Mouse (Mus musculus): ENCODE measurements around the gene Rarb. TPM values are rescaled to one million over a fixed set of nuclear protein-coding genes. Genes with fewer than 3 reads are reported as not detected.

Rarb gene
- total RNA-seq, 2 experiments from 2014 or later = 8.3 to 29.8 TPM

DNA sequence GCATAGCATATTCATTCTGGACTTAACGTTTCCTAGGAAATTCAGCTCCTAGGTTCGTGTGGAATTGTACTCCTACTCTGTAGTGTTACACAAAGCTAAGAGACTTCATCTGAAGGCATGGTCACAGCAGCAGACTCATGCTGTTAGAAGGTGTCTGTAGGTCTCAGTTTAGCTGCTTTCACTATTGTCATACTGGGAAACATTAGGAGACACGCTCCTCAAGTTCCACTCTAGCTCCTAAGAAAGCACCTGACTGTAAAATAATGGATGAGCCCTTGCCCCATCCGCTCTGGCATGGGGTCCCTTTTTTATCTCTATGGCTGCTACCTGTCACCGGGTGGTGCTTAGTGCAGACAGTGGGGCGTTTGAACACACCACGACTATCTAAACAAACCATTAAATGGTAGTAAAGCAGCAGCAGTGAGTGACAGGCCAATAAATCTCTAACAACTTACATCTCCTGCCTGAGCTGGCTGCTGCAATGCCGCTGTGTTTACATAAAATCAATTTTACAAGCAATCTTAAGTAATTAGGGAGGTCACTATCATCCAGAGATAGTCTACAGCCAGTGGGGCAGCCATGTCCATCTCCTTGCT lies 214.4 kb downstream of the Rarb start:
- intact Hi-C loops (cut with DNase I) = no loop called here

DNA sequence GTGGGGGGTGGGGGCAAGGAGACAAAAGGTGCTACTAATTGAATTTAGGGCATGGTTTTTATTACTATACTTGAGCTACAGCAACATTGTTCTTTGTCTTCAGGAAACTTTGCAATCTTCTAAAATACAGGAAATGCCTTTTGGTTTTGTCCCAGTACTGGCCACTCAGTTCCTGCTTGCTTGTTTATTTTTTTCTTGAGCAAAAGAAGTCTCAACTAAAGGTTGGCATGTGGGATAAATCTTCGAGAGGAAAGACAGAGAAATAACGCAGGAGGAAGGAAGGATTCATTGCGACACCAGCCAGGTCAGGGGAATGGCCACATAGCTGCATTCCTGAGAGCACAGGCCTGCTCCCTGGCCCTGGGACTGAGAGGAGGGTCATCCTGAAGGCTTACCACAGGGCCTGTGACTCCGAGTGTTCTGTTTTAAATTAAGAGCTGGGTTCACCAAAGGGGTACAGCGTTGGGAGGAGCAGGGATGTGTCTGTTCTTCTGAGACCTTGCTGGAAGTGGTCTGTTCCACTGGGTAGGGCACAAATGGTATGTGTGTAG lies 215.8 kb downstream of the Rarb start:
- DNase-seq (ENCODE audit: low spot score in 2 of 2) = no peak
- intact Hi-C loops (cut with DNase I) = no loop called here

More for the DNA sequence above, 214.4 kb downstream of the Rarb start:
- DNase-seq (ENCODE audit: low spot score in 2 of 2) = no peak

DNA sequence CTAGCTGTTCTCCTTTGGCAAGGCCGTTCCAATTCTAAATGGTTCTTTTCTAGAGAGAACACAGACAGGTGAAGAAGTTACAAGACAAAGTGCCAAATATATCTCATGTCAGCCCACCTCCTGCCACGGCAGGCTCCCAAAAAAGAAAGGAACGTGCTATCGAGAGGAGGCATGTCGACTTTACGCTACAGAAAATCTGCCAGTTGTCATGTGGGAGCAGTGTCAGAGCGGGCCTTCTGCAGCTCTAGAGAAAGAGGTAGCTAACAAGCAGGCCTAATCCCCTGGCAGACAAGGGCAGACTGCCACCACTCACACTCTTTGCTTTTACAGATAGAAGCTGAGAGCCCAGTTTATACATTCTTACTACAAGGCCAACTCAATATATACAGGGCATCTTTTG lies 219.7 kb downstream of the Rarb start:
- intact Hi-C loops (cut with DNase I) = no loop called here

DNA sequence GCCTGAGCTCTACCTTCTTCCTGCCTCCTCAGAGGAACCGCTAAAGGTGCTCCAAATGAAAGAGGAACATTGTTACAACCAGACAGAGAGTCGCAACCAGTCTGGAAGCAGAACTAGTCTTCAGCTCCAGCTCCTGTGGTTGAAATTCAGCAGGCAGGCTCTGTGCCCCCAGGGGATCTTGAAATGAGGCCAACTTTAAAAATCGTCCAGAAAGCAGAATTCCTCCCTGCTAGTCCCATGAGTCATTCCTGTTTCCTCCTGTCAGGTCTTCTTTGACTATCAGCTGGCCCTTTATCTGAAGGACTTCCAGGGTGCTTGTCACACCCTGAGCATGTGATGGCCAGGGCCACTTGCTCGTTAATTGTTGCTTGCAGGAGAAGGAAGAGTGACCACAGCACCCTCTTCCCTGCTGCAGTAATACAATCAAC lies 220.9 kb downstream of the Rarb start:
- DNase-seq (ENCODE audit: low spot score in 2 of 2) = peak in 1 of 2 experiments; percentile 44
- intact Hi-C loops (cut with DNase I) = no loop called here

More for the DNA sequence above, 219.7 kb downstream of the Rarb start:
- DNase-seq (ENCODE audit: low spot score in 2 of 2) = peak; percentile 47 to 88

DNA sequence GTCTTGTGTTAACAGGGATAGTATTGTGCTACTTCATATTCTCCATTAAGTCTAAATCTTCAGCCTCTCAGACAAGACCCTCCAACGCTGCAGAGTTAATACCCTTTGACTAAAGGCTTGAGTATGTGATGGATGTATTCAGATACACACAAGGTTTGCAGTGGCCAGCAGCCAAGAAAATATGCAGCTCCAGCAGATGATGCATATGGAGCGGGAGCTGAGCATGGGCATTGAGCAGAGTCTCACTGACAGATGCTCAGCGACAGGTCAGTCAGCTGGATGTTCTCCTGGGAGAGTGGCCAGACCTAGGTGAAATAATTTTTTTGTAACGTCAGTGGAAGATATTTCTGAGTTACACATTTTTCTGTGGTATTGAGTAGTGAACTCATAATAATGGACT lies 229.8 kb downstream of the Rarb start:
- intact Hi-C loops (cut with DNase I) = no loop called here
- no peak for DNase-seq (ENCODE audit: low spot score in 2 of 2)

DNA sequence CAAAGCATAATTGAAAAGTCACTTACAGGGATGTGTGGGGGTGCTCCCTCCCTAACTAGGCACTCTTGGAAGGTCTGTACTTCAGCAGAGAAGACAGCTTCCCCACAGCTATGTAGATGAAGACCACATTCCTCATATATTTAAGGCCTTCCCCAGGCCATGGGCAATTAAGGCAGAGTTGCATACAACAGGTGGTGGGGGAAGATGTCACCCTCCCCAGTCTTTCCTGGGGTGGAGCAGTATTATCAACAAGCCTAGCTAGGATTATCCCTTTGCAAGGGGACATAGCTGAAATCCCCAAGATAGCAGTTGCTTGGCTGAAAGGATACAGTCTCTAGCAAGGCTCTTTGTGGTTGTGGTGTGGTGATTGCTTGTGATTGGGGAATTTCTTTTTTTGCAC lies 240.9 kb downstream of the Rarb start:
- no peak for DNase-seq (ENCODE audit: low spot score in 2 of 2)
- intact Hi-C loops (cut with DNase I) = loop anchor here (10.0 kb wide), 2 partner anchors 167 to 267 kb away; no protein-coding TSS in a partner anchor

DNA sequence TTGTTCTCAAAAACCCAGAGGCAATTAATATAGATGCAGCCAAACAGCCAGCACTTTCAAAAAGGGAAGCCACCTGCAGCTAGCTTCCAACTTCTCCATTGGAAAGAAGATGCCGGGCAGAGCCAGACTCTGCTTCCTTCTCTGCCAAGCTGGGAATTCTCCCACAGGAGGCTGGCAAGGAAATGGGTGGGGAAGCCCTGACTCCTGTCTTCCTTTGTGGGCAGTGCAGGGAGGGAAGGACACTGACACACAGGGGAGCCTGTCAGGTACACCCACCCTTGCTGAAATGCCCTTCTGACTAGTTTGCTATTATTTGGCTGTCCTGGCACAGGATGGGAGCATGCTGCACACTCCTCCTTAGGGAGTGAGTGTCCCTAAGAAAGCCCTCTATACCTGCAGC lies 241.9 kb downstream of the Rarb start:
- intact Hi-C loops (cut with DNase I) = loop anchor here (10.0 kb wide), 2 partner anchors 168 to 268 kb away; no protein-coding TSS in a partner anchor
- DNase-seq (ENCODE audit: low spot score in 2 of 2) = peak in 1 of 2 experiments; percentile 56

DNA sequence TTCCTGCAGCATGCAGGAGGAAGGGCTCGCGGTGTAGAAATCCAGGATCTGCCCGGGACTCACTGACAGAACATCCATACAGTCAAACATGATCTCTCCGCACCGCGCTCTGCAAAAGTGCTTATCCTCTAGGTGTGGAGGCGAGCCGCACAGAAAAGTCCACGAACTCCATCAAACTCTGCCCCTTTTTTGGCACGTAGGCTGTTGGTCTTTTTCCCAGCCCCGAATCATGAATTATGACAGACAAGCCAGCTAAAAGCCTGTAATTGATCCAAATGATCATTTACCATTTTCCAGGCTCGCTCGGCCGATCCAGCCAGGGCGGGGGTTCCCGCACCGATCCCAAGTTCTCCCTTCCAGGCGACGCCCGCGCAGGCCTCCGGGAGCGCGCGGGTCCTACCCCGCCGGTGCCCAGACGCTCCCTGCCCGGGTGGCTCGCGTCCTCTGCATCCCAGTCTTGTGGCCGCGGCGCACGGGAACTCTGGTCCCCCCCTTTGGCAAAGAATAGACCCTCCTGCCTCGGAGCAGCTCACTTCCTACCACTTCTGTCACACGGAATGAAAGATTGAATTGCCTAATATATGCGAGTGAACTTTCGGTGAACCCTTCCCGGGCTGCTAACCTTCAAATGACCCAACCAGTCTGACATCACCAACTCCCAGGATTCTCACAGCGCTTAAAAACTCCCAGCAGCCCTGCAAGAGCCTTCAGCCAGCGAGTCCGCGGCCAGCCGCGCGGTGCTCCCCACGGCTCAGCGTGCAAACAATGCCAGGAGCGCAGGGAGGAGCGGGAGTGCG lies 243.8 kb downstream of the Rarb start:
- peak; percentile 76 to 77 for DNase-seq (ENCODE audit: low spot score in 2 of 2)
- intact Hi-C loops (cut with DNase I) = loop anchor here (5.0 to 10.0 kb wide), 3 partner anchors 58 to 270 kb away; no protein-coding TSS in a partner anchor

DNA sequence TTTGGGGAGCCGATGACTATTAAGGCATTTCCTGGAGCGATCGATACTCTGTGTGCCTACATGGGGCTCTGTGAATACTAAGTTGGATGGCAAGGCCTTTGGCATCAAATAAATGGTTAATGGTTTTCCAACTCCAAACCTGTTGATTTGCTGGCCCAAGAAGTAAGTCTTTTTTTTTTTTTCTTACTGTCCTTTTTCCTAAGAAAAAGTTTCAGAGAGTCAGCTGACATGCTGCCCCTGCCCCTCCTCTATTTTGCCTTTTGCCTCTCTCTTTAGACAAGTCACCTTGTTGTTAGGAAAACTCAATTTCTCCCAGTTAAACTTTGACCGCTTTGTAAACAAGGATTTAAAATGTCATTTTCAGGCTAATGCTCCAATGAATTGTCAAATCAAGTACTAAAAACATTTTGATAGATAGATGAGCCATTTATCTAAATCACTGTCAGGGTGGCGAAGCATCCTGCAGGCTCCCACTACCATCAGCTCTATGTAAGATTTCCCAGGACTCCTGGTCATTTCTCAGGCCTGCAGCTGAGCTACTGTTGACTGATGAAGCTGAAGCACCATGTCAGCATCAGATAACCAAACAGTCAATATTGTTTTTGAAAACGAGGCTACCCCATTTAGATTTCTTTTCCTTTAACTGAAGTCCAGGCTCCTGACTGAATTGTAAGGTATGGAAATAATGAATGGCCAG lies 245.3 kb downstream of the Rarb start:
- DNase-seq (ENCODE audit: low spot score in 2 of 2) = no peak
- intact Hi-C loops (cut with DNase I) = loop anchor here (5.0 to 10.0 kb wide), 3 partner anchors 56 to 271 kb away; no protein-coding TSS in a partner anchor

DNA sequence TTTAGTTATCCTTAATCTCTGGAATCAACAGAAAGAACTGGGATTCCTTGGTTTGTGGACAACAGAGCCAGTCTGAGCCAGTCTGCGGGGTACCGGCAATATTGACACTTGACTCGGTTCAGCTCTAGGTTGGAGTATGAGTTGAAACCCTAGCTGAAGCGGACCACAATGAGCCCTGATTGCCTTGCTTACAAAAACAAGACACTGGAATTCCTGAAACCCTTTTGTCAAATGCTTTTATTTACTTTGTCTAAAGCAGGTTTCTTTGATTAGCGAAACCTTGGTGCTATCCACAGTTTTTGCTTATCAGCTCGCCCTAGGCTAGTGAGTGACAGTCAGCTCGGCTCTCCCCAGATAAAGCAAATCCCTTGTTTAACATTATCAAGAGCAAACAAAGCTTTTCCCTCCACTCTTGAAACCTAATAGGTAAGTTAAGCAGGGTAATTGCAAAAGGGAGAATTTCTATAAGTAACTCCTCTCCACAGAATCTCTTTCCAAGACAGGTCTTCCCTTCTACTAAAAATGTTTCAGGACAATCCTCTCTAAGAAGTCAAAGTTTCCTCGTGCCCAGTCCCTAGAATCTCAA lies 246.1 kb downstream of the Rarb start:
- intact Hi-C loops (cut with DNase I) = loop anchor here (5.0 to 10.0 kb wide), 3 partner anchors 56 to 272 kb away; no protein-coding TSS in a partner anchor
- no peak for DNase-seq (ENCODE audit: low spot score in 2 of 2)

DNA sequence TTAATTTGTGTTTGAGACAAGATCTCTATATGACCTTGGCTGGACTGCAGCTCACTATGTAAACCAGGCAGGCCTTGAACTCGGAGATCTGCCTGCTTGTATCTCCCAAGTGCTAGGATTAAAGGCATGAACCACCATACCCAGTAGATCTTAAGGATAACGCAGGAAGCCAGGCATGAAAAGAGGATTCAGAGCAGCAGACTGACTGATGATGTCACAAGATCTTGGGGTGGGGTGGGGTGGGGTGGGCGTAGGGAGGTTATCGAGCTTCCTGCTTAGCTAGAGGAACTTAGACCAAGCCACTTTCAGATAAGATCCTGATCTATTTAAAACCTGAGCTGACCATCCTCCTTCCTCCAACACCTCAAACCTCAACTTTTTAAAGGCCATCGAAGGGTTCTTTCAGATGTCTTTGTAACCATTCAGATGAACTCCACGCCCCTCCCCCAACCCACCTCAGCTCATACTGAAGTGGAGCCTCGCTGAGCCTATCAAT lies 249.4 kb downstream of the Rarb start:
- intact Hi-C loops (cut with DNase I) = loop anchor here (5.0 to 10.0 kb wide), 3 partner anchors 52 to 275 kb away; no protein-coding TSS in a partner anchor
- DNase-seq (ENCODE audit: low spot score in 2 of 2) = no peak

DNA sequence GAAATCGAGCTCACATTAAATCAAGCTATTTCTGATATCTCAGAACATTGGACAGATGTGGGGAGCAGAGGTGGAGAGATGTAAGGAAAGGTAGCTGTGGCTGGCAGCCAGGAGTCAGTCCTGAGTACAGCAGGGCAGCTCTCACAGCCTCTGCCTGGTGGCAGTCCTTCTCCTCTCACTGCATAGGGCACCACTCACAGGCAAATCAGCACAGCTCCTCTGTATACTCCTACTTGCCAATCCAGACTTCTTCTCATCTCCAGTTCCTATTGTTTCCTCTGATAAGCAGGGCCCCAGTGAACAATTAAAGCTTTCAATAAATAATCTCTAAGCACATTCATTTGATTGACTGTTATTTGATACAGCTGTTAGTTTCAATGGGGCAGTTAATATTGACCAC lies 252.0 kb downstream of the Rarb start:
- no peak for DNase-seq (ENCODE audit: low spot score in 2 of 2)
- intact Hi-C loops (cut with DNase I) = no loop called here

DNA sequence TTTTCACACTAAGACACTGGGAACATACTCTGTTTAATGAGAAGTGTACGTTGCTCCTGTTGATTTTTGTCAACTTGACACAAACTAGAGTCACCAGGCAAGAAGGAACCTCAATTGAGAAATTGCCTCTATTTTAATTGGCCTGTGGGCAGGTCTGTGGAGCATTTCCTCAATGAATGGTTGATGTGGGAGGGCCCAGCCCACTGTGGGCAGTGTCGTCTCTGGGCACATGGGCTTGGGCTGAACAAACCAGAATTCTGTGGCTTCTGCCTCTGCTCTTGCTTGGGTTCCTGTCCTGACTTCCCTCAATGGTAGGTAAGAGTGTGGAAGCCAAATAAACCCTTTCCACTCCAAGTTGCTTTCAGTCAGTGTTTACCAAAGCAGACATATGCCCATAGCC lies 255.0 kb downstream of the Rarb start:
- intact Hi-C loops (cut with DNase I) = loop anchor here (5.0 kb wide), 1 partner anchor 127 kb away; no protein-coding TSS in a partner anchor
- DNase-seq (ENCODE audit: low spot score in 2 of 2) = no peak

DNA sequence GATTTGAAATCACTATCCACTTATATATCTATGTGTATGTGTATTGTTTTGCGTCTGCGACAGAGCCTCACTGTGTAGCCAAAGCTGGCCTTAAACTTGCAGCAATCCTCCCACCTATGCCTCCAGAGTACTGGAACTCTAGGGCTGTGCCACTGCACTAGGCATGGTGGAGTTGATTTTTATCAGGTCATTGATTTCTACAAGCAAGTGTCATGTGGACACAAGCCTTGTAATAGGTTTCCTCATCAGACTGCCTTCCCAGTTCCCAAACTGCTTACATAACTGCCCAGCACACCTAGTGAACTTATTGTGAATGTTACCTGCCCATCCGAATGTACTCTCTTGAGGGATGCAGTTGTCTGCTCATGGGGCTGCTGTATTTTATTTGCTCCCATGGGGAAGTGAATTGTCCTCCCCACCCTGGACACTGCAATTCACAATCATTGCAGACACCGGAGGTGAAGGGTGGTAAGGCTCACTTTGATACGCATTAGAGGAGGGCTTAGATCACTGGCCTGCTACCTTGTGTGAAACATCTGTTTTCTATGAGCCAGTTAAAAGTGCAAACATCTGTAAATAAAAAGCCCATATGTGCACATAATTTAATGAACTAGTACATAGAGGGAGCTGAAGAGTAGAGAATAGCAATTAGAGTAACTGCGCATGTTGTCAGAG lies 257.3 kb downstream of the Rarb start:
- intact Hi-C loops (cut with DNase I) = loop anchor here (5.0 kb wide), 1 partner anchor 124 kb away; no protein-coding TSS in a partner anchor
- no peak for DNase-seq (ENCODE audit: low spot score in 2 of 2)

DNA sequence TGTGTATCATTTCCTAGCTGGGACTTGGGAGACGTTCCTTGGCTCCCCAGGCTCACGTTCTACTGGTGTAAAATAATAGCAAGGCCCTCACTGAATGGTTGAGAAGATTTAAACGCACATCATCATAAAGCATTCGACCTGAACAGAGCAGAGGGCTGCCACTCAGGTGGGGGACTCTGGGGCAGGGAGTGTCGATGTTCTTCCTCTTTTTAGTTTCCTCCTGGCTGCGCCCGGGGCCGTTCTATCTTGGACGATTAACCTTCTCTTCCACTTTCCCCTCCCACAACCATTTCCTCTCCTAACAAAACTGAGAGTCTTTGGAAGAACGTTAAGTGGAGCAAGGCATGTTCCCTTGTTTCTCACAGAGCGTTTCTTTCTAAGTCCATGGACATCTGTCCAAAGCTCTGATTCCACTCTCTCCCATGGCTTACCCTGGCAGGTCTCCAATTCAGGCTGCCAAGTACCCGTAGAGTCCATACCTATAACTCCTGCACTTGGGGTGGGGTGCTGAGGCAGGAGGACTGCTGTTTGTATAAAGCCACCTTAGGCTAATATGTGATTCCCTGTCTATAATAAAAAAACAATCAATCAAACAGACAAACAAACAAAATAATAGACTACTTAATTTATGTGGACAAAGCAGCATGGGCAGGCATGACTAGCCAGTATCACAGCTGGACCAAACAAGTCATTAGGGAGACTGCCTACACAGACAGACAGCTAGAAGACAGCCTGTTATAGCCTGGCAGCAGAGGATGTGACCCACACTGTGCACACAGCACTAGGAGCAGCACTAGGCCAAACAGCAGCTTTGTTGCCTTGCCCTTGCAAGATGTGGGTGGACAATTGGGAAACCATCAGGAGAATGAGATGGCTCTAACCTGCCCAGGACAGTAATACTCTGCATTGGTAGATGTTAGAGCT lies 259.4 kb downstream of the Rarb start:
- DNase-seq (ENCODE audit: low spot score in 2 of 2) = peak in 1 of 2 experiments; percentile 14
- intact Hi-C loops (cut with DNase I) = loop anchor here (5.0 kb wide), 1 partner anchor 122 kb away; no protein-coding TSS in a partner anchor

DNA sequence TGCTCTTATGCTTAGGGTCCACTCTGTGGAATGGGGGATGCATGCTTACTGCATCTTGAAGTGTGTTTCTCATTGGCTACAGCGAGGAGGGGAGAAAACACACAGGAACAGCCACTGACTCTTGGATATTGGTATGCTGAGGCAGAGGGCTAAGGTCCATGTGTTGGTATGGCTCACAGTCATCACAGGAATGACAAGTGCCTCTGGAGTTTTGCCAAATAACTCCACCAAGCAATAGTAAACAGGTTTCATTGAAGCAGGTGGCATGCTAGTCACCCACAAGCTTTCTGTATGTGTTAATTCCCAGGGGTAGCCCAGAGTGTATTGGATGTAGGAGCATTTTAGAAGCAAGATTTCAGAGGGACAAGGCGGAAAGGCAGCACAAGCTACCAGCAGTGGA lies 260.9 kb downstream of the Rarb start:
- intact Hi-C loops (cut with DNase I) = no loop called here
- no peak for DNase-seq (ENCODE audit: low spot score in 2 of 2)

DNA sequence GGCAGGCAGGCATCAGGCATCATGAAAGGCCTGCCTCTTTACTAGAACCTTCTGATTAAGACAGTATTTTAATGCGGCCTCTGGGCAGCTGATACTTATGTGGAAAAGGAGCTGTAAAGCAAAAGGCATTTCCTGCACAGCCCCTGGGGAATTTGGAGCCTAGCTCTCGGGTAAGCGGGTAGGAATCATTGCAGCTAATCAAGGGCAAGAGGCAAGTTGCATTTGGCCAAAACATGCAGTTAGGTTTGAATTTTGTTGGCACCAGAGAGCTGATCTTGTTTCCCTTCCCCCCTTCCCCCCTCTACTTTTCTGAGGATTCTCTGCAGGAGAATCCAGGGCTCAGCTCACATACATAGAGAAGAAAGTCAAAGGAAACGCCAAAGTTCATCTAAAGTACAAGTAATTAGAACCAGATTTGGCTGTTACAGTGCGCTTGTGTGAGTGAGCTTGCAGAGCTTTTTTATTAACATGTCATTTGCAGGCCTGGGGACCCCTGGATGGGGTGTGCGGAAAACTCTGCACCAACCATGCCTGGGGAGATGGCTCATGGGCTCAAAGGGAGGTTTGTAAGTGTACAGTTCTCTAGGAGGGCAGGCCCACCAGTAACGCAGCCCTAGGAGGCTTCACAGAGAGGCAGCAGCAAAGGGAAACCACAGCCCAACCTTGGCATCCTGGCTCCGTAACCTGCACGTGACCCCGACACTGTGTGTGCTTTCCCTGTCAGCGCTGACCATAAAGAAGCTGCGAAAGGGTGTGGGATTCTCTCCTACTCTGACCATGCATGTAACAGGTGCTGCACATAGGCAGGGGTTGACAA lies 264.1 kb downstream of the Rarb start:
- intact Hi-C loops (cut with DNase I) = no loop called here
- no peak for DNase-seq (ENCODE audit: low spot score in 2 of 2)
